Mouse (Mus musculus) left cerebral cortex, adult 9 months (tissue): ENCODE measurements around the gene Kdm4b.

Source experiments
- DNase-seq, 2 experiments: peaks; one replicate each; pipeline ENCODE4 v3.0.0; 2022; ENCODE audit warnings: low spot score in 2 of 2

Gene Kdm4b

DNA sequence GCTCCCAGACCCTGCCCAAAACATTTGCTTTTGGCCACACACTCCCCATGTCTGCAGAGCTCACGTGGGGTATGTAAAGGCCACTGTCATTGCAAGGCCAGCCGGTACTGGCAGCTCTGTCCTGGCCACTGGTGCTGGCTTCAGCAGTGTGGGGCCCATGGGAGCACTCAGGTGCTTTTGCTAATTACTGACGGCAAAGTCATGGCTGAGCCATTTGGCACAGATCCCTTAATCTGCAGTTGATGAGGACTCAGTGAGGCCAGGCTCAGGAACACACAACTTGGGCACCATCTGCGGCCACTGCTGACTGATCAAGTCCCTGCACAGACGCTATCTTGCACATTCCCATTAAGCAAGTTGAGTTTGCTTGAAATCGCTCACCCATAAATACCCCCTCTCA lies 59.0 kb downstream of the Kdm4b start:
- no peak for DNase-seq

DNA sequence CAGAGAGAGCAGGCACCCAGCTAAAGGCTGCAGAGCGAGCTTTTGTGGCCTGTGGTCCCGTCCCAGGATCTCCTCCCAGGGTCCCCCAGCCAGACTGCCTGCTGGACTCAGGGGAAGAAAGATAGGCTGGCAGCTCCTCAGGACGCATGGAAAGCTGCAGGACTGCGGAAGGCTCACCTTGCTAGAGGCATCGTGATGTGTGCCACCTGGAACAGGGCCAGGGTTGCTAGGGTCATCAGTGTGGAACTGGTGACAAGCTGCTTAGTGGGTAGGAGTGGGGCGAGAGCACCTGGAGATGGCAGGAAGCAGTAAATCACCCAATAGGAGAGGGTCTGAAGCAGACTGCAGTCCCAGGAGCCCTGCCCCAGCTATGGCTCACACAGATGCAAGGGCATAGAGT lies 61.8 kb downstream of the Kdm4b start:
- no peak for DNase-seq

- DNase-seq: peak in 1 of 2 experiments; percentile 71
Observed at GRCm38 (mm10) chr17:56393238-56393637, 67.4 kb downstream of the Kdm4b start.

DNA sequence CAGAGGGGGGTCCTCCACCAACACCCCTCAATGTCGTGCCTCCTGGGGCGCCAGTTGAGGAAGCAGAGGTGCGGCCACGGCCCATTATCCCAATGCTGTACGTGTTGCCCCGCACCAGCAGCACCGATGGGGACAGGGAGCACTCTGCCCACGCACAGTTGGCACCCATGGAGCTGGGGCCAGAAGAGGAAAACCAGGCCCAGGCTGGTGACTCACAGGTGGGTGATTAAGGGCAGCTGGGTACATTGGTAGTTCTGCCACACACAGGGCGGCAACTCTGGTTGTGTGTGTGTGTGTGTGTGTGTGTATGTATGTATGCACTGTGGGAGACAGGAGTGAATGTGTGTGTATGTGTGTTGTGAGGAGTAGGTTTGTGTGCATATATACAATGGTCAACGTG lies 68.0 kb downstream of the Kdm4b start:
- no peak for DNase-seq

DNA sequence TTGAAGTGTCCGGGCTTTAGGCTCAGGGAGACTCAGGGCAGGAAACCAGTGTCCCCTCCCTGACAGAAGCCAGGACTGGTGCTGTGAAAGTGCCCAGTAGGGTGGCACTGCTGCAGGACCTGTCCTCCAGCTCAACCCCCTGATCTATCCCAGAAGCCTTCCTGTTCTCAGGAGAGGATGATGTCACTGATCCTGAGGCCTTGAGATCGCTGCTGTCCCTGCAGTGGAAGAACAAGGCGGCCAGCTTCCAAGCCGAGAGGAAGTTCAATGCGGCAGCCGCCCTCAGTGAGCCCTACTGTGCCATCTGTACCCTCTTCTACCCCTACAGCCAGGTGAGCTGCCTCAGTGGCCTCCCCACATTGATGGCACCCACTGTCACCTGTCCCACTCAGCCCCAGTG lies 70.2 kb downstream of the Kdm4b start:
- no peak for DNase-seq

DNA sequence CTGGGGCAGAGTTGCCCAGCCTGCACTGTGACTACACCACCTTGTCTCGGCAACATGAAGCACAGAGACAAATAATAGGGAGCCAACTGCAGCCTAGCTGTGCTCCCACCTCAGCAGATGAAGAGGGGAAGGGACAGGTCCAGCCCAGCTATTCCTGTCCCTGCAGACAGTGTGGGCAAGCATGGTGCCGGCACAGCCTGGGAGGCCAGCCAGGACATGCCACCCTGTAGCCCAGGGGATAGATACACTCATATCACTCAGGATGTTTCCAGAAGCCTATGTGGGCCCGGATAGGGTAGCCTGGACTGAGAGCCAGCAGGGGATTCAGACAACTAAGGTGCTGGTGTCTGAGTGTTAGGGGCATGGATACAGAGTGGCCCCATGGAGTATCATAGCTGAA lies 74.4 kb downstream of the Kdm4b start:
- DNase-seq: no peak

GRCm38 (mm10) chr17:56401051-56401521 lies 75.2 kb downstream of the Kdm4b start:
- DNase-seq: no peak

- DNase-seq: no peak
Observed at GRCm38 (mm10) chr17:56405341-56405740, 79.5 kb downstream of the Kdm4b start.

GRCm38 (mm10) chr17:56405856-56406840 lies 80.3 kb downstream of the Kdm4b start:
- no peak for DNase-seq

DNA sequence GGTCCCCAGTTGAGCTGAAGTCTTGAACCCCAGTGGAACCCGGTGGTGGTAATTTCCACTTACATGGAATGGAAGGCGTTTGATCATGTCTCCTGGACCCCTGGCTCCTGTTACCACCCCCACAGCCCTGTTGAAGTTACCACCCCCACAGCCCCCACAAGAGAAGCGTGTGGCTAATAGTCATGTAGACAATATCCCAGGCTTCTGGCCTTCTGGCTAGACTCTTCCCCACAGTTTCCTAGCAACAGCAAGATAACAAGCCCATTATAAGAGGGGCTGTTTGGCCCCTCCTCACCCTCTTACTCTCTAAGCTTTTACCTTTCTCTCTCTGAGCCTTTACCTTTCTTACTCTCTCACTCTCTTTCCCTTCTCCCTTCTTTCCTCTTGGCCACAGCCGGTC lies 81.0 kb downstream of the Kdm4b start:
- DNase-seq: no peak

GRCm38 (mm10) chr17:56407379-56407778 lies 81.5 kb downstream of the Kdm4b start:
- no peak for DNase-seq

DNA sequence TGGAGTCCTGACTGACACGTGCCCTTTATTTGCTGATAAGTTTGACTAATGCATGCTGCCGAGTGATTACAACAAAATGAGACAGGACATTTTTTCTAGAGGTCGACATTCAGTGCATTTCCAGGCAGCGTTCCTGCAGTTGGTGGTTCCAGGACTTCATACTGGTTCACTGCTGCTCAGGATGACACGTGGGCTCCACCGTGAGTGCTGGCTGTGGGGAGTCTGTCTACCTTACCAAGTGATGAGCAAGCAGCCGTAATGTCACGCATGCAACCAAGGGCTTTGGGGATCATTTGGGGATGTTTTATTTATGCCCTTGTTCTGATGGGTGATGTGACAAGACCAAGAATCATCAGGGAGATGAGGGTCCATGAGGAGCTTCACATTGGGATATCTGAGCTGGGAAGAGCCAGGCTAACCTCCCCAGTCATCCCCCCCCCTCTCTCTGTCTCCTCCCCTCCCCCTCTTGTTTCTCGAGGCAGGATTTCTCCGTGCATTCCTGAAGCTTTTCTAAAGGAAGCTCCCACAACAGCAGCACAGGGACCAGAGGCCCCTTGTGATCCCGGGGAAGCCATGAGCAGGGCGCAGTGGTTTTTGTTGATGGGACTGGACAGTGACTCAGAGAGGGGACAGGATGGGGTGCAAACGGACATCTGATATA lies 83.2 kb downstream of the Kdm4b start:
- peak in 1 of 2 experiments; percentile 40 for DNase-seq

GRCm38 (mm10) chr17:56409759-56410158 lies 83.9 kb downstream of the Kdm4b start:
- DNase-seq: no peak

- DNase-seq: no peak
Observed at GRCm38 (mm10) chr17:56411437-56411836, 85.6 kb downstream of the Kdm4b start.

GRCm38 (mm10) chr17:56413113-56413512 lies 87.3 kb downstream of the Kdm4b start:
- DNase-seq: no peak

- DNase-seq: no peak
Observed at GRCm38 (mm10) chr17:56414785-56415184, 88.9 kb downstream of the Kdm4b start.

GRCm38 (mm10) chr17:56418304-56418703 lies 92.4 kb downstream of the Kdm4b start:
- no peak for DNase-seq

DNA sequence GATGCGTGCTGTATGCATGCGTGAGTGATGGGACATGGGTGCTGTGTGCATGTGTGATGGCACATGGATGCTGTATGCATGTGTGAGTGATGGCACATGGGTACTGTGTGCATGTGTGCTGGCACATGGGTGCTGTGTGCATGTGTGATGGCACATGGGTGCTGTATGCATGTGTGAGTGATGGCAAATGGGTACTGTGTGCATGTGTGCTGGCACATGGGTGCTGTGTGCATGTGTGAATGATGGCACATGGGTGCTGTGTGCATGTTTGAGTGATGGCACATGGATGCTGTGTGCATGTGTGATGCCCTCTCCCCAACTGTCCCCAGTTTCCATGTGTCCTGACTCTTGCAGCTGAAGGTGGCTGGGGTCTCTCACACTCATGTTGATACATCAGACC lies 94.2 kb downstream of the Kdm4b start:
- no peak for DNase-seq

GRCm38 (mm10) chr17:56424726-56425583 lies 99.1 kb downstream of the Kdm4b start:
- no peak for DNase-seq

DNA sequence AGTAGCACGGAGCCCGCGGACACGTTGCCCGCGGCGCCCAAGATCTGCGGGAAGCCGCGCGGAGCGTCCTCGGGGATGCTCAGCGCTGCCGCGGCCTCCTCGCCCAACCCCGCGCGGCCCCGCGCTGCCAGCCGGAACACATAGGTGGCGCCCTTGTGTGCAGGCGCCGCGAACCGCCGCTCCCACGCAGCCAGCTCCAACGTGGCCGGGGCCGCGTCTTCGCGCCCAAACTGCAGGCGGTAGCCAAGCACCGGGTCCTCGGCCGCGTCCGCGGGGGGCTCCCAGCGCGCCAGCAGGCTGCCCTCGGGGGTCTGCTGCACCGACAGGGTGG lies 99.7 kb downstream of the Kdm4b start:
- peak in 1 of 2 experiments; percentile 76 for DNase-seq

DNA sequence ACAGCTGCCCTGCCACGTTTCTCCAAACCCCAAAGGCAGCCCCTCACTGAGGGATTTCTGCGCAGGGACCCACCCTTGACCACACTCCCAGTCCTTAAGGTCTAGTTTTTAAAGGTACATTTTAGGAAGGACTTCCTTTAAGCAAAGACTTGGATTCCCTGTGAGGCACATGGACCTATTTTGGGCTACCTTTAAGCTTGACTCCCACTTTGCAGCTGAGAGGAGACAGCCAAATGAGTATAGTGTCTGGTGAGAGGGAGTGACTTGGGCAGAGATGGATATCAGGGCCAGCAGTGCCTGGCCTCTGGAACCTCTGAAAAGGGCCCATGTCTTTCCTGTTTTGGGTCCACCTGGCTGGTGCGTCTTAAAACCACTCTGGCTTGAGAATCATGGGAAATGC lies 100.1 kb downstream of the Kdm4b start:
- no peak for DNase-seq

- DNase-seq: no peak
Observed at GRCm38 (mm10) chr17:56427857-56428256, 102.0 kb downstream of the Kdm4b start.
